Mouse (Mus musculus): ENCODE data around the gene P2rx7. TPM values are rescaled to one million over a fixed set of nuclear protein-coding genes. Genes with fewer than 3 reads are reported as not detected.

Gene P2rx7
- polyA plus RNA-seq, 1 experiment from 2014 or later, result 0.60 TPM

DNA sequence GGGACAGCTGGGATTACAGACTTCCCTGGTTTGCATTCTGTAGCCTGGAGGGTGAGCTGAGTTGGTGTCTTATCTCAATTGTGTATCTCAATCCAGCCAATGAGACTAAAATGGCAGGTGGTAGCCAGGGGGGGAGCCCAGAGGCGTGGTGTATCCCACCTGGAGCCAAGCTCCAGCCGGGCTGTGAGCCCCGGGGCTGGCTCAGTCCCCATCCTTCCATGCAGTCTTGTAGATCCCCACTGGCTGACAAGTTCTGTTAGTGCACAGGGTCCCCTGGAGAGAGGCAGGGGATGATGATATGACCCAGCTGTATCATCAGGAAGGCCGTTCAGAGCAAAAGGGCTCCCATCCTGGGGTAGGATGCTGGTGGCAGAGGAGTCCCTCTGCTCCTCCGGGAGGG is 82.9 kb downstream of the P2rx7 start:
- Histone ChIP-seq H3K27ac (no peak overlapping the region), H3K4me3 (no peak overlapping the region), H3K4me1 (peaks cover 10% of the 10 kb centered on the region), H3K36me3 (replicated peaks) (peaks cover 5% of the 10 kb centered on the region; the same call in 1 of the 2 replicates), H3K9me3 (no peaks in the 10 kb centered on the region), H3K27me3 (ENCODE audit: poor library complexity, severe bottlenecking) (no peaks in the 10 kb centered on the region)
- no peak for DNase-seq (ENCODE audit: extremely low spot score, low spot score)
- 89% methylated on average over 5 of the region's 5 CpGs for WGBS

DNA sequence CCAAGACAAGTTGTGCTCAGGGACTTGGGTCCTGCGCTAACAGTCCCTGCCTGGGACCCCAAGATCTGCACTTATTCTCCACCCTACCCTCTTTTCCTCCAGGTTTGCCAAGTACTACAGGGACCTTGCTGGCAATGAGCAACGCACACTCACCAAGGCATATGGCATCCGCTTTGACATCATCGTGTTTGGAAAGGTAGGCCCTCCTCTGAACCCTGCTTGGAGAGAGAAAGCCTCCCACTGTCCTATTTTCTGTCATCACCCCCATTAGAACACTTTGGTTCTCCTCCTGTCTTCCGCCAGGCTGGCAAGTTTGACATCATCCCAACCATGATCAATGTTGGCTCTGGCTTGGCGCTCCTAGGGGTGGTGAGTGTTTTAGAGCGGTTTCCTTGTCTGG is 83.4 kb downstream of the P2rx7 start:
- H3K4me3 ChIP-seq, result no peak overlapping the region
- 95% methylated on average over 7 of the region's 7 CpGs for WGBS
- no peak overlapping the region for H3K27ac ChIP-seq
- peaks cover 5% of the 10 kb centered on the region; the same call in 1 of the 2 replicates for H3K36me3 ChIP-seq (replicated peaks)
- H3K4me1 ChIP-seq, result peaks cover 15% of the 10 kb centered on the region
- no peaks in the 10 kb centered on the region for H3K9me3 ChIP-seq
- no peaks in the 10 kb centered on the region for H3K27me3 ChIP-seq (ENCODE audit: poor library complexity, severe bottlenecking)
- no peak for DNase-seq (ENCODE audit: extremely low spot score, low spot score)

GRCm38 (mm10) chr5:122730776-122731175 is 87.1 kb downstream of the P2rx7 start:
- Histone ChIP-seq H3K9me3 (no peaks in the 10 kb centered on the region), H3K36me3 (replicated peaks) (peaks cover 12% of the 10 kb centered on the region), H3K4me3 (no peak overlapping the region), H3K27me3 (ENCODE audit: poor library complexity, severe bottlenecking) (no peaks in the 10 kb centered on the region), H3K27ac (no peak overlapping the region), H3K4me1 (peaks cover 23% of the 10 kb centered on the region)
- DNase-seq (ENCODE audit: extremely low spot score, low spot score), result no peak
- WGBS, result 88% methylated on average over 10 of the region's 10 CpGs

GRCm38 (mm10) chr5:122731321-122731720 is 87.6 kb downstream of the P2rx7 start:
- Histone ChIP-seq H3K4me1 (peaks cover 19% of the 10 kb centered on the region), H3K36me3 (replicated peaks) (peaks cover 16% of the 10 kb centered on the region), H3K27ac (peak overlapping the region; percentile 41), H3K9me3 (no peaks in the 10 kb centered on the region), H3K27me3 (ENCODE audit: poor library complexity, severe bottlenecking) (no peaks in the 10 kb centered on the region), H3K4me3 (no peak overlapping the region)
- 68% methylated on average over 8 of the region's 8 CpGs for WGBS
- DNase-seq (ENCODE audit: extremely low spot score, low spot score), result peak; percentile 53

GRCm38 (mm10) chr5:122731991-122732673 is 88.4 kb downstream of the P2rx7 start:
- 67% methylated on average over 15 of the region's 15 CpGs for WGBS
- Histone ChIP-seq H3K4me1 (peaks cover 16% of the 10 kb centered on the region), H3K36me3 (replicated peaks) (peaks cover 24% of the 10 kb centered on the region), H3K27me3 (ENCODE audit: poor library complexity, severe bottlenecking) (no peaks in the 10 kb centered on the region), H3K9me3 (no peaks in the 10 kb centered on the region), H3K4me3 (no peak overlapping the region), H3K27ac (peak overlapping the region; percentile 41)
- DNase-seq (ENCODE audit: extremely low spot score, low spot score), result no peak

- Histone ChIP-seq H3K4me3 (no peak overlapping the region), H3K27ac (peak overlapping the region; percentile 51; the same call in 1 of the 2 replicates), H3K4me1 (peaks cover 16% of the 10 kb centered on the region), H3K9me3 (no peaks in the 10 kb centered on the region), H3K27me3 (ENCODE audit: poor library complexity, severe bottlenecking) (no peaks in the 10 kb centered on the region), H3K36me3 (replicated peaks) (peaks cover 30% of the 10 kb centered on the region)
- no peak for DNase-seq (ENCODE audit: extremely low spot score, low spot score)
- WGBS, result 74% methylated on average over 17 of the region's 17 CpGs
These were observed 90.2 kb downstream of the P2rx7 start for GRCm38 (mm10) chr5:122733881-122734280.

DNA sequence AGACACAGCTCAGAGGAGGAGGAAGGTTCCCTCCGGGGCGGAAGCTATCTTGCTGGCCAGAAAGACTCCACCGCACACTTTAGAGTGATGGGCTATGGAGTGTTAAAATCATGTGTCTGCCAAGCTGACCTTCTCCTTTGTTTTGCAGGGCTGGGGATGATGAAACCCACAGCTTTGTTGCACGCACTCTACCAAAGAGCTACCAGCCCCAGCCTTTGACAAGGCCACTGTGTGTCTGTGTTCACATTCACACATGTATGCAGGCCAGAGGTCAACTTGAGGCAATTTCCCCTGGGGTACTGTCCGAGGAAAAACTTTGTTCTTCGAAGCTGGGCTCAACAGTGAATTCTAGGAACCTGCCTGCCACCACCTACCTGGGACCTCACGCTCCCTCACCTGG is 92.1 kb downstream of the P2rx7 start:
- H3K4me3 ChIP-seq, result no peak overlapping the region
- H3K9me3 ChIP-seq, result no peaks in the 10 kb centered on the region
- peaks cover 44% of the 10 kb centered on the region for H3K36me3 ChIP-seq (replicated peaks)
- 95% methylated on average over 7 of the region's 7 CpGs for WGBS
- H3K4me1 ChIP-seq, result peaks cover 16% of the 10 kb centered on the region
- no peak for DNase-seq (ENCODE audit: extremely low spot score, low spot score)
- H3K27me3 ChIP-seq (ENCODE audit: poor library complexity, severe bottlenecking), result no peaks in the 10 kb centered on the region
- H3K27ac ChIP-seq, result no peak overlapping the region

DNA sequence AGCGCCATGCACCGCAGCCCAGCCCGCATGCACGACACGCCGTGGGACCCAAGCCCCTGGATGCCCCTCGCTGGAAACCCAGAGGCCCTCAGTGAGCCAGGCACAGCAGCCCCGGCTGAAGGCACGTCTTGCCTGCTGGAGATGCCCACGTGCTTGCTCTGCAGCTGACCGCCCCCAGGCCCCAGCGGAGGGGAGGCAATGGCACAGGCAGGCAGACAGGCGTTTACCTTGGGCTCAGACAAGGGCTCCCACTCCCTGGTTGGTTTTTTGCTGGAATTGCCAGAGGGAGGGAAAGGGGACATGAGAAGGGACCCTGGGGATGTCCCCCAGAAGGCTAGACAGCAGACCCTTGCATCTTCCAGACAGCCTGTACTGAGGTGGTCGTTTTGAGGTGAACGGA is 93.0 kb downstream of the P2rx7 start:
- H3K27me3 ChIP-seq (ENCODE audit: poor library complexity, severe bottlenecking), result no peaks in the 10 kb centered on the region
- WGBS, result 95% methylated on average over 15 of the region's 15 CpGs
- no peaks in the 10 kb centered on the region for H3K9me3 ChIP-seq
- H3K4me1 ChIP-seq, result peaks cover 11% of the 10 kb centered on the region
- no peak overlapping the region for H3K27ac ChIP-seq
- no peak for DNase-seq (ENCODE audit: extremely low spot score, low spot score)
- H3K36me3 ChIP-seq (replicated peaks), result peaks cover 53% of the 10 kb centered on the region
- no peak overlapping the region for H3K4me3 ChIP-seq

Small RNA genes within 50 kb of the gene (microRNA-seq; reads per million reads assigned to microRNA genes)
- gene Mir8115, result not detected

Other genes starting within 250 kb of the P2rx7 start
- 54.3 and 59.2 TPM in 2 replicates for gene Anapc7, start 222.2 kb upstream of the P2rx7 start, polyA plus RNA-seq (2016; fragmentation: Nextera tagmentation; extraction: Ambion mirVana)
- gene Atp2a2, start 141.7 kb upstream of the P2rx7 start, polyA plus RNA-seq (2016; fragmentation: Nextera tagmentation; extraction: Ambion mirVana), result 34.8 and 37.6 TPM in 2 replicates
- 45.8 and 51.8 TPM in 2 replicates for gene Ift81, start 29.4 kb upstream of the P2rx7 start, polyA plus RNA-seq (2016; fragmentation: Nextera tagmentation; extraction: Ambion mirVana)
- gene P2rx4, start 63.6 kb downstream of the P2rx7 start, polyA plus RNA-seq (2016; fragmentation: Nextera tagmentation; extraction: Ambion mirVana), result 4.4 and 5.2 TPM in 2 replicates
- gene Camkk2, start 135.5 kb downstream of the P2rx7 start, polyA plus RNA-seq (2016; fragmentation: Nextera tagmentation; extraction: Ambion mirVana), result 22.6 and 24.1 TPM in 2 replicates
- 510 and 525 TPM in 2 replicates for gene Anapc5, start 177.4 kb downstream of the P2rx7 start, polyA plus RNA-seq (2016; fragmentation: Nextera tagmentation; extraction: Ambion mirVana)
- gene Rnf34, start 206.1 kb downstream of the P2rx7 start, polyA plus RNA-seq (2016; fragmentation: Nextera tagmentation; extraction: Ambion mirVana), result 48.5 and 53.4 TPM in 2 replicates